Mouse (Mus musculus) heart, embryonic 14.5 days (tissue): ENCODE measurements around the gene Dus4l. TPM values are rescaled to one million over a fixed set of nuclear protein-coding genes. Genes with fewer than 3 reads are reported as not detected.

Experiments
- ATAC-seq: fragments of 200-750 bp; cut with Nextera tagmentation; 2 replicates; pipeline ENCODE4 v1.8.0; 2017; ENCODE audit warnings: low read depth, moderate TSS enrichment; ENCODE audit not compliant: insufficient number of reproducible peaks, insufficient read depth, low FRiP score
- H3K27ac ChIP-seq, 2 experiments: fragments of 200-500 bp in 1 of 2; fragments of 300-500 bp in 1 of 2; sonication (generic) in 1 of 2; replicated peaks in 1 of 2; 2 replicates each; pipeline ENCODE4 v1.5.1; 2012 to 2014; ENCODE audit warnings: low read depth in 2 of 2, low read length in 2 of 2, control low read depth in 1 of 2, mild to moderate bottlenecking in 1 of 2, mixed read lengths in 1 of 2; ENCODE audit not compliant: control insufficient read depth in 1 of 2, insufficient read depth in 1 of 2
- H3K27me3 ChIP-seq: fragments of 300-500 bp; sonication (generic); 2 replicates; pipeline ENCODE4 v1.6.1; 2014; ENCODE audit warnings: mild to moderate bottlenecking, low read length, control low read depth; ENCODE audit not compliant: control insufficient read depth, insufficient read depth
- H3K36me3 ChIP-seq: fragments of 300-500 bp; sonication (generic); 2 replicates; pipeline ENCODE4 v1.6.1; 2014; ENCODE audit warnings: mild to moderate bottlenecking, control low read depth, low read length, mixed read lengths; ENCODE audit not compliant: control insufficient read depth, insufficient read depth
- H3K4me1 ChIP-seq, 2 experiments: fragments of 200-500 bp in 1 of 2; fragments of 300-500 bp in 1 of 2; sonication (generic) in 1 of 2; 2 replicates each; pipeline ENCODE4 v1.6.1; 2012 to 2014; ENCODE audit warnings: low read length in 2 of 2, control low read depth in 1 of 2, mixed read lengths in 1 of 2; ENCODE audit not compliant: control insufficient read depth in 2 of 2, insufficient read depth in 2 of 2
- H3K4me2 ChIP-seq: fragments of 300-500 bp; sonication (generic); 2 replicates; pipeline ENCODE4 v1.6.1; 2014; ENCODE audit warnings: mild to moderate bottlenecking, low read length
- H3K4me3 ChIP-seq, 2 experiments: fragments of 200-500 bp in 1 of 2; fragments of 300-500 bp in 1 of 2; sonication (generic) in 1 of 2; 2 replicates each; pipeline ENCODE4 v1.5.1; 2012 to 2014; ENCODE audit warnings: low read length in 2 of 2, mild to moderate bottlenecking in 2 of 2, control low read depth in 1 of 2, low read depth in 1 of 2, moderate library complexity in 1 of 2; ENCODE audit not compliant: control insufficient read depth in 1 of 2, insufficient read depth in 1 of 2
- H3K9ac ChIP-seq: fragments of 300-500 bp; sonication (generic); 2 replicates; pipeline ENCODE4 v1.6.1; 2014; ENCODE audit warnings: mild to moderate bottlenecking, low read length
- H3K9me3 ChIP-seq: fragments of 300-500 bp; sonication (generic); 2 replicates; pipeline ENCODE4 v1.6.1; 2016; ENCODE audit warnings: low read length, control low read depth; ENCODE audit not compliant: control insufficient read depth
- WGBS: fragments of 180-500 bp; shearing (Covaris S2); extraction: QIAGEN DNeasy Blood & Tissue Kit; methylation state at CpG from one replicate; pipeline ENCODE4 v1.1.7; 2014; 5-methylcytosine and 5-hydroxymethylcytosine counted together
- polyA plus RNA-seq: library from polyadenylated mRNA; unstranded; fragments of >200 nt; fragmentation: Nextera tagmentation; extraction: Ambion mirVana; gene quantifications from 2 replicates; pipeline ENCODE4 v1.2.1, GENCODE M21; 2014

The Dus4l gene
- polyA plus RNA-seq, 1 experiment from 2014 or later: 8.2 TPM

DNA sequence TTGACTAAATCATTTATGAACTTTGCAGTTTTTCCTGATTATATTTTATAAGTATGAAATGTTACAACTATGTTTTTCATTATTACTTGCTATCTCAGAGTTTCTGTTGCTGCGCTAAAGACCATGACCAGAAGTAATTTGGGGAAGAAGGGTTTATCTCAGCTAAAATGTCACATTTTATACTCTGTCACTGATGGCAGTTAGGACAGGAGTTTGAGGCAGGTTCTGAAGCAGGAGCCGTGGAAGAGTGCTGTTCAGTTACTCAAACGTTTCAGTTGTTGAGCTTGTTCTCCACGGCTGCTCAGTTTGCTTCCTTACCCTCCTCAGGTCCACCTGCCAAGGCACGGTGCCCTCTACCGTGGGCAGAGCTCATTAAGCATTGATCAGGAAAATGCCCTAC lies 11.4 kb upstream of the Dus4l start:
- Histone ChIP-seq H3K36me3 (peaks cover 79% of the 10 kb centered on the region), H3K4me2 (no peak overlapping the region), H3K27me3 (no peaks in the 10 kb centered on the region), H3K4me3 (no peak overlapping the region), H3K9me3 (no peaks in the 10 kb centered on the region), H3K27ac (no peak overlapping the region), H3K4me1 (no peaks in the 10 kb centered on the region), H3K9ac (no peak overlapping the region)
- 73% methylated on average over 6 of the region's 6 CpGs for WGBS
- no peak for ATAC-seq

DNA sequence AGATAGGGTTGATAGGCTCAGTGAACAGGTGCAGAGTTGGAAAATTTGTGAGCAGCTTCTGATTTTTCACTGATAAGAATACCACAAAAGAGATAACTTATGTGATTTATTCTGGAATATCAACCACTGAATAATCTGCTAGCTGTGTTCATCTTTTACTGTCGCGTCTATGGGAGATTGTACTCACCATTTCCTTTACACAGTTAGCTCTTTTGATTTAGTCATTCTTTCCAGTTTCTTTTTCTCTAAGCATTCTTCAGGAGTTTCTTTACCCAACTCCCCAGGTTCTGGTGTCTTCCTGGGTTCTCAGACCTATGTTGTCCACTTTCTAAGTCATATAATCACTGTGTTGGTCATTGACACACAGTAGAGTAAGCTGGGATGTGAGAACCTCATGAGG lies 2.2 kb upstream of the Dus4l start:
- no peak for ATAC-seq
- Histone ChIP-seq H3K9me3 (no peaks in the 10 kb centered on the region), H3K36me3 (peaks cover 9% of the 10 kb centered on the region), H3K27me3 (no peaks in the 10 kb centered on the region), H3K4me2 (no peak overlapping the region), H3K27ac (no peak overlapping the region), H3K4me3 (no peak overlapping the region), H3K9ac (no peak overlapping the region), H3K4me1 (peaks cover 0 to 10% of the 10 kb centered on the region in 2 experiments; a peak in 2 of 4 replicates)
- 95% methylated on average over 2 of the region's 2 CpGs for WGBS

DNA sequence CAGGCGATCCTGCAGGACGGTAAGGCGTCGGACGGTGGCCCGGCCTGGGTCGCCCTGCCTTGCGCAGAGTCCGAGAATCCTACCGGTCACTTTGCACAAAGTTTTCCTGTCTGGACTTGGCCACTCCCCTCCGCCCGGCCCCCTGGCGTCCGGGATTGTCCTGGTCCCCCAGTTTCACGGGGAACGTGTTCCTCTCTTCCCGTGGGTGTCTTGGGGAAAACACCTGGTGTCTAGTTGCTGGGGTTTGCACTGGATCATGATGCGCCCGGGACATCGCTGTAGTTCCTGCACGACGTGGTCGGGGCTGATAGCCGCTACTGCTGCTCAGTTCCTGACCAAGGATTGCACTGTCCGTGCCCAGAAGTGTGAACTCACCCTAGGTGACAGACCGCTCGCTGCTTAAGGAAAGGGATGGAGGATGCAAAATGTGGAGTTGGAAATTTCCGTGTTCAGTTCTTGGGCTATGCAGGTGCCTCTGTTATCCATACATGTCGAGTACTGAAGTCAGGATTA lies 395 bp upstream of the Dus4l start:
- peak; percentile 84 for ATAC-seq
- peaks cover 0 to 10% of the 10 kb centered on the region in 2 experiments; a peak in 2 of 4 replicates for H3K4me1 ChIP-seq
- peak overlapping the region; percentile 88 for H3K9ac ChIP-seq
- H3K9me3 ChIP-seq: no peaks in the 10 kb centered on the region
- H3K4me3 ChIP-seq: peak overlapping the region; percentile 88 to 91
- 0 out of 2 replicates have a peak, but pooled peaks cover 11% of the 10 kb centered on the region for H3K36me3 ChIP-seq
- under 1% methylated on average over 29 of the region's 29 CpGs for WGBS
- peak overlapping the region; percentile 84 to 88 for H3K27ac ChIP-seq
- peak overlapping the region; percentile 74 for H3K4me2 ChIP-seq
- no peaks in the 10 kb centered on the region for H3K27me3 ChIP-seq

DNA sequence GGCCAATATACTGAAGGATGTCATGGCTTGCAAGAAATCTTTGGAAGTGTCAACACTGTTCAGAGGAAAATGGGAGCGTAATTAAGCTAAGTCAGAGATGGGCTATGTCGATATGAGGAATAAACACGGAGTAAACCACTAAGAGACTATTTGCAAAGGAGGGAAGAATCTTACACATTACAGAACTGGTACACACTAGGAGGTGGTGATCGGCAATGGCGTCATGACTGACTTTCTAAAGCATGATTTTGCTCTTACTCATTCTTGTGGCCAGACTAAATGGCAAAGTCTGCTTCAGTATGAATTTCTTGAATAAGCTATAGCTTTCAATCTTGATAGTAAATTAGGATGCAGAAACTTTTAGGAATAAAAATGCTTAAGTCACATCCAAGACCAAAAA lies 1.0 kb downstream of the Dus4l start:
- Histone ChIP-seq H3K27me3 (no peaks in the 10 kb centered on the region), H3K4me3 (peak overlapping the region in 1 of 2 experiments; percentile 91; a peak in 2 of 4 replicates), H3K4me2 (peak overlapping the region; percentile 65), H3K4me1 (peaks cover 0 to 10% of the 10 kb centered on the region in 2 experiments; a peak in 2 of 4 replicates), H3K27ac (no peak overlapping the region), H3K9me3 (no peaks in the 10 kb centered on the region), H3K9ac (peak overlapping the region; percentile 88; the same call in 1 of the 2 replicates), H3K36me3 (0 out of 2 replicates have a peak, but pooled peaks cover 11% of the 10 kb centered on the region)
- no peak for ATAC-seq
- WGBS: 63% methylated on average over 5 of the region's 5 CpGs

DNA sequence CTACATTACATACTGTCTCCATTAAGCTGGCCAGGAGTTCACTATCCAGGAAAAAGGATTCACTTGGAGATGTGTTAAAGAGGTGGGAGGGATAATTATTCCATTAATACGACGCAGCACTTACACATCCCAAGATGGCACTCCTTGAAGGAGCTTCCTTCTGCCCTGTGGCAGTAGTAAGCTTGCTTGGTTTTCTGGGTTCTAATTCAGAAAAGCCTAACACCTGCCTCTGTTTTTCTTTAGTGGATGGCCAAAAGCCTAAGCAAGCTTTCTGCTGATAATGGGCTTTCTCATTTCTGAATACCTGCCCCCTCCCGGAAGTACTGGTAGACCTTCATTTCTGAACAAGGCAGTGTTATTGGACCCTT lies 19.4 kb downstream of the Dus4l start:
- Histone ChIP-seq H3K27ac (peak overlapping the region in 1 of 2 experiments; percentile 82; a peak in 1 of 4 replicates), H3K4me2 (peak overlapping the region; percentile 89)
- ATAC-seq: no peak

DNA sequence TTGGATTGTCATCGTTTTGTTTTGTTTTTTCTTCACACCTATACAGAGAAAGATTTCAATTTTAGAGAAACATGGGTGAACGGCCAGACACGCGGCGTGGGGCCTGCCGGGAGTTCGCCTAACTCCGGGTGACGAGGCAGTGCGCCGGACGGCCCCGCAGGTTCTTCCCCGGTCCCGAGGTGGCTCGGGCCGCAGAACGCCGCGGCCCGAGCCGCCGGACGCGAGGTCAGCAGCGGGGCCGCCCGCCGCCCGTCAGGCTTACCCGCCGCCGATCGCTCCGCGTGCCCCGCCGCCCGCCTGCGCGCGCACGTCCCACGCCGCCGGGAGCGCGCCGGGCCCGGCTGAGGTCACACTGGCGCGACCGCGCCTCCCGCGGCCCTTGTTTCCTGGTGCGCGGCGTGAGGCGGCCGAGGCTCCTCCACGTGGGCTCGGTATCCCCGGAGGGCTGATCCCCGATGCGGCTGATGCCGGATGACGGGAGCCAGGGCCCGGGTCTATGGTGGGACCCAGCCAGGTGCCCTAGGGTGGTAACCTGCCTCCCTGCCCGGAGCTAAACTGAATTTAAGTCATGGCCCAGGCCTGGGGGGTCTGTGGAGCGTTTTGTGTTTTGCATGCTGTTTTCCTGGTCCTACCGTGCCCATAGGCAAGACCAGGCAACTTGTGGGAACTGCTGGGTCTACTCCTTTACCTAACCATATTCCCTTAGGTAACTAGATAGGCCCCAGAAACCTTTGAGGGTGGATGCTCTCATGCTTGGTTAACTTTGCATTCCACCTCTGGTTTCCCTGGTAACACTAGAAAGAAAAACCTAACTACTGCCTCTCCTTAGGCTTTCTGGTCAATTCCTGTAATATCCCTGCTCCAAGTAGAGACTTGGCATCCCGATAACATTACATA lies 20.0 kb downstream of the Dus4l start, which contains the start of gene Bcap29:
Gene Bcap29 (minus strand): TSS at position 316 of the 897 bp plus-strand sequence.
- Histone ChIP-seq H3K9ac (peak within 1 kb of the TSS; percentile 91), H3K36me3 (peaks cover 4% of the 10 kb centered on the region; the same call in 1 of the 2 replicates), H3K27me3 (no peaks in the 10 kb centered on the region), H3K4me3 (peak within 1 kb of the TSS; percentile 50 to 51), H3K27ac (peak within 1 kb of the TSS; percentile 61 to 82), H3K4me1 (peaks cover 2 to 10% of the 10 kb centered on the region in 2 experiments; a peak in 3 of 4 replicates), H3K9me3 (no peaks in the 10 kb centered on the region), H3K4me2 (peak within 1 kb of the TSS; percentile 89)
- peak; percentile 83 for ATAC-seq
- 2% methylated on average over 73 of the region's 73 CpGs for WGBS

More for the DNA sequence above, 19.4 kb downstream of the Dus4l start:
- Histone ChIP-seq H3K4me1 (peaks cover 2 to 10% of the 10 kb centered on the region in 2 experiments; a peak in 3 of 4 replicates), H3K9ac (peak overlapping the region; percentile 91), H3K36me3 (peaks cover 3% of the 10 kb centered on the region), H3K27me3 (no peaks in the 10 kb centered on the region), H3K4me3 (no peak overlapping the region), H3K9me3 (no peaks in the 10 kb centered on the region)
- WGBS: 92% methylated on average over 3 of the region's 3 CpGs

DNA sequence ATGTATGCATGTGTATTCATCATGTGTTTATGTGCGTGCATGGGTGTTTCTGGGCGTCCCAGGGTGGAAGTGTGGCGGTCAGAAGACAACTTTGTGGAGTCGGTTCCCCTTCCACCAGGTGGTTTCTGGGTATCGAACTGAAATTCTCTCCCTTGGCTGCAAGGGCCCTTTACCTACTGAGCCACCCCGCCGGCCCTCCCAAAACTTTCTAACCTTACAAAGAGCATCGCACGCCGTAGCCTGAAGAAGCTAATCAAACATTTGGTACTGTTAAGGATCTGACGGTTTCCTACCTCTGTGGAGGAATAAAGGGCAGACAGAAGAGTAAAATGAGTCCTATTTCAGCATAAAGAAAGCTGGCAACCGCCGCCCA lies 20.7 kb downstream of the Dus4l start:
- H3K27ac ChIP-seq: peak overlapping the region; percentile 61 to 82
- H3K4me2 ChIP-seq: peak overlapping the region; percentile 89
- ATAC-seq: no peak
- no peaks in the 10 kb centered on the region for H3K27me3 ChIP-seq
- H3K9me3 ChIP-seq: no peaks in the 10 kb centered on the region
- WGBS: 9% methylated on average over 13 of the region's 13 CpGs
- H3K4me1 ChIP-seq: peaks cover 2 to 10% of the 10 kb centered on the region in 2 experiments; a peak in 3 of 4 replicates
- H3K9ac ChIP-seq: peak overlapping the region; percentile 91
- peak overlapping the region; percentile 50 to 51 for H3K4me3 ChIP-seq
- peaks cover 4% of the 10 kb centered on the region; the same call in 1 of the 2 replicates for H3K36me3 ChIP-seq
